Mouse (Mus musculus) ES-CJ7 (cell line): ENCODE data around the gene Gabarapl1.

Experiments used
- DNase-seq: peaks from one replicate; pipeline ENCODE4 v3.0.0; 2011; ENCODE audit warnings: low read depth, low spot score

The Gabarapl1 gene

GRCm38 (mm10) chr6:129534627-129535190 lies 1.7 kb downstream of the Gabarapl1 start:
- DNase-seq: no peak

- no peak for DNase-seq
Measured at GRCm38 (mm10) chr6:129535723-129536122, 2.8 kb downstream of the Gabarapl1 start.

GRCm38 (mm10) chr6:129538555-129538954 lies 5.6 kb downstream of the Gabarapl1 start:
- no peak for DNase-seq

- DNase-seq: no peak
Measured at GRCm38 (mm10) chr6:129541931-129542330, 9.0 kb downstream of the Gabarapl1 start.

- no peak for DNase-seq
Measured at GRCm38 (mm10) chr6:129542540-129542939, 9.6 kb downstream of the Gabarapl1 start.

- peak; percentile 73 for DNase-seq
Measured at GRCm38 (mm10) chr6:129543709-129544606, 11.0 kb downstream of the Gabarapl1 start.

- DNase-seq: no peak
Measured at GRCm38 (mm10) chr6:129547277-129547676, 14.3 kb downstream of the Gabarapl1 start.

GRCm38 (mm10) chr6:129548009-129548408 lies 15.0 kb downstream of the Gabarapl1 start:
- no peak for DNase-seq

- DNase-seq: no peak
Measured at GRCm38 (mm10) chr6:129557298-129558023, 24.5 kb downstream of the Gabarapl1 start.

GRCm38 (mm10) chr6:129558946-129559640 lies 26.1 kb downstream of the Gabarapl1 start:
- DNase-seq: peak; percentile 79

- no peak for DNase-seq
Measured at GRCm38 (mm10) chr6:129559641-129560027, 26.7 kb downstream of the Gabarapl1 start.

GRCm38 (mm10) chr6:129565257-129565656 lies 32.3 kb downstream of the Gabarapl1 start:
- no peak for DNase-seq

- DNase-seq: peak; percentile 13
Measured at GRCm38 (mm10) chr6:129575315-129575714, 42.4 kb downstream of the Gabarapl1 start.

GRCm38 (mm10) chr6:129577605-129578004 lies 44.6 kb downstream of the Gabarapl1 start, which contains the start of gene Klre1:
Gene Klre1 (plus strand): TSS chr6:129577905.
- DNase-seq: no peak

- no peak for DNase-seq
Measured at GRCm38 (mm10) chr6:129581274-129581673, 48.3 kb downstream of the Gabarapl1 start.

- no peak for DNase-seq
Measured at GRCm38 (mm10) chr6:129581896-129582295, 48.9 kb downstream of the Gabarapl1 start.

- no peak for DNase-seq
Measured at GRCm38 (mm10) chr6:129583014-129583413, 50.1 kb downstream of the Gabarapl1 start.

GRCm38 (mm10) chr6:129591508-129591907 lies 58.5 kb downstream of the Gabarapl1 start, which contains the start of gene Klrd1:
Gene Klrd1 (plus strand): TSS chr6:129591782.
- DNase-seq: no peak
